Mouse (Mus musculus) midbrain, embryonic 14.5 days (tissue): ENCODE data around the gene Pgm5. TPM values are rescaled to one million over a fixed set of nuclear protein-coding genes. Genes with fewer than 3 reads are reported as not detected.

Source experiments
- ATAC-seq: fragments of 200-750 bp; cut with Nextera tagmentation; 2 replicates; pipeline ENCODE4 v1.8.0; 2017; ENCODE audit warnings: moderate number of reproducible peaks, moderate library complexity; ENCODE audit not compliant: low FRiP score, low TSS enrichment
- DNase-seq: peaks from one replicate; pipeline ENCODE4 v3.0.0-alpha.2; 2015
- H3K27ac ChIP-seq: fragments of 300-500 bp; sonication (generic); replicated peaks from 2 replicates; pipeline ENCODE4 v1.5.1; 2014; ENCODE audit warnings: mild to moderate bottlenecking, low read depth, low read length, moderate library complexity
- H3K27me3 ChIP-seq: fragments of 300-500 bp; sonication (generic); 2 replicates; pipeline ENCODE4 v1.6.1; 2014; ENCODE audit warnings: low read length, control low read depth, mixed read lengths; ENCODE audit not compliant: control insufficient read depth, insufficient read depth
- H3K36me3 ChIP-seq: fragments of 300-500 bp; sonication (generic); 2 replicates; pipeline ENCODE4 v1.6.1; 2014; ENCODE audit warnings: low read length, control low read depth; ENCODE audit not compliant: control insufficient read depth, insufficient read depth
- H3K4me1 ChIP-seq: fragments of 300-500 bp; sonication (generic); 2 replicates; pipeline ENCODE4 v1.6.1; 2014; ENCODE audit warnings: mild to moderate bottlenecking, antibody characterized with exemption, low read length, control low read depth; ENCODE audit not compliant: control insufficient read depth, insufficient read depth
- H3K4me2 ChIP-seq: fragments of 300-500 bp; sonication (generic); 2 replicates; pipeline ENCODE4 v1.6.1; 2014; ENCODE audit warnings: mild to moderate bottlenecking, low read length, moderate library complexity
- H3K4me3 ChIP-seq: fragments of 300-500 bp; sonication (generic); replicated peaks from 2 replicates; pipeline ENCODE4 v1.5.1; 2014; ENCODE audit warnings: low read depth, low read length
- H3K9ac ChIP-seq: fragments of 300-500 bp; sonication (generic); replicated peaks from 2 replicates; pipeline ENCODE4 v1.6.1; 2014; ENCODE audit warnings: mild to moderate bottlenecking, low read length, moderate library complexity
- H3K9me3 ChIP-seq: fragments of 300-500 bp; sonication (generic); 2 replicates; pipeline ENCODE4 v1.6.1; 2016; ENCODE audit warnings: low read length, control low read depth, mixed read lengths; ENCODE audit not compliant: control insufficient read depth
- WGBS: fragments of 180-500 bp; shearing (Covaris S2); extraction: QIAGEN DNeasy Blood & Tissue Kit; methylation state at CpG from one replicate; pipeline ENCODE4 v1.1.7; 2014; 5-methylcytosine and 5-hydroxymethylcytosine counted together
- polyA plus RNA-seq: library from polyadenylated mRNA; unstranded; fragments of >200 nt; fragmentation: Nextera tagmentation; extraction: Ambion mirVana; gene quantifications from 2 replicates; pipeline ENCODE4 v1.2.1, GENCODE M21; 2014

Pgm5 gene
- polyA plus RNA-seq, 1 experiment from 2014 or later = 0.91 TPM

DNA sequence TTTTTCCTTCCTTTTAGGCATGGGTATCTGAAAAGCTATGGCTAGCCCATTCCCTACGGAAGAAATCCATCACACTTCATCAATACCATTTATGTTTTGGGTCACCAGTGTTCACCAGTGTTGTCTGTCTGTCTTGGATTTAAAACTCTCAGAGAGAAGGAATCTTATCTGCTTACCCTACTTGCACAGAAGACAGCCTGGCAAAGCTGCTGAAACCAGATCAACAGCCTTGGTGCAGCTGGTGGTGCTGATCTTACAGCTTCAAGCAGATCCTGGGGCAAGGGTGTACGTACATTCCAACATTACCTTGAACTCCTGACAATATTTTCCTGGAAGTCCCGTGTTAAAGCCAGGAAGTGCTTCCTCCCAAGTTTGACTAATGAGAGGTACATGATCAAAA is 55.6 kb downstream of the Pgm5 start:
- WGBS = 92% methylated on average over 3 of the region's 3 CpGs
- Histone ChIP-seq H3K4me3 (no peak overlapping the region), H3K27me3 (peaks cover 6% of the 10 kb centered on the region; the same call in 1 of the 2 replicates), H3K4me2 (no peak overlapping the region), H3K27ac (no peak overlapping the region), H3K36me3 (no peaks in the 10 kb centered on the region), H3K4me1 (no peaks in the 10 kb centered on the region), H3K9me3 (no peaks in the 10 kb centered on the region), H3K9ac (no peak overlapping the region)
- no peak for DNase-seq
- no peak for ATAC-seq

DNA sequence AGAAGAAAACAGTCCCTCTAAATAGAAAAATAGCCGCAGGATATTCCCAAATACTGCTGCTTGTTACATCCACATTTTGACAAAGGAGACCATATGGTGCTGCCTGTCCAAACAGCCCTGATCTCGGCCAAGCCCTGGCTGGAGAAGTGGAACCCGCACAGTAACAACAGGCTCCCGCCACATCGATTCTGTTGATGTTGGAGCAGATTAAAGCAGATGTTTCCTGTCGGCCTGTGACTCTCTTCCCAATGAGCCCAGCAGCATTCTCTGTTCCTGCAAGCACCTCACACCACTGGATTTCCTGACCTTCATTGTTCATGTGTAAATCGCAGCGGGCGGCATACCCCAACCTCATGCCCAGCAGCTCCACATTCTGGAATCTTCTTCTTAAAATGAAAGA is 64.0 kb downstream of the Pgm5 start:
- Histone ChIP-seq H3K4me1 (no peaks in the 10 kb centered on the region), H3K36me3 (no peaks in the 10 kb centered on the region), H3K4me2 (no peak overlapping the region), H3K4me3 (no peak overlapping the region), H3K27me3 (no peaks in the 10 kb centered on the region), H3K9me3 (no peaks in the 10 kb centered on the region), H3K27ac (no peak overlapping the region), H3K9ac (no peak overlapping the region)
- 68% methylated on average over 9 of the region's 9 CpGs for WGBS
- no peak for ATAC-seq
- DNase-seq = no peak

DNA sequence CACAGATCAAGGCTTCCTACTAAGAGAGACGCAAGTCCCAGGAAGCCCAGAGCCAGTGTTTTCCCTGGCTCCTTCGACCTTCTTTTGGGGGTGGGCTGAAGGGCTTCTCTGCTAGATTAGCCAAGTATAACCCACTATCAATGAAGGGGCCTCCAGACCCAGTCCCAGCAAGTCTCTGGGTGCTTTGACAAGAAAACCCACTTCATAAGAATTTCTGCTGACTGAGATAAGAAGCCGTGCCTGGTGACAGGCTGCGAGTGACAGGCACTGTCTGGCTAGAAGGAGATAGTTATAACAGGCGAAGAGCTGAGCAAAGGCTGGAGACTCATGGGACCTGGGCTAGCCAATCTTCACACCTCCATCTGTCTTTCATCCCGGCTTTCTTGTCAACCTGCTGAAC is 67.3 kb downstream of the Pgm5 start:
- Histone ChIP-seq H3K9me3 (no peaks in the 10 kb centered on the region), H3K27me3 (no peaks in the 10 kb centered on the region), H3K27ac (no peak overlapping the region), H3K4me1 (no peaks in the 10 kb centered on the region), H3K4me2 (no peak overlapping the region), H3K4me3 (no peak overlapping the region), H3K36me3 (no peaks in the 10 kb centered on the region), H3K9ac (no peak overlapping the region)
- ATAC-seq (no peak), DNase-seq (no peak)
- WGBS = 65% methylated on average over 6 of the region's 6 CpGs

DNA sequence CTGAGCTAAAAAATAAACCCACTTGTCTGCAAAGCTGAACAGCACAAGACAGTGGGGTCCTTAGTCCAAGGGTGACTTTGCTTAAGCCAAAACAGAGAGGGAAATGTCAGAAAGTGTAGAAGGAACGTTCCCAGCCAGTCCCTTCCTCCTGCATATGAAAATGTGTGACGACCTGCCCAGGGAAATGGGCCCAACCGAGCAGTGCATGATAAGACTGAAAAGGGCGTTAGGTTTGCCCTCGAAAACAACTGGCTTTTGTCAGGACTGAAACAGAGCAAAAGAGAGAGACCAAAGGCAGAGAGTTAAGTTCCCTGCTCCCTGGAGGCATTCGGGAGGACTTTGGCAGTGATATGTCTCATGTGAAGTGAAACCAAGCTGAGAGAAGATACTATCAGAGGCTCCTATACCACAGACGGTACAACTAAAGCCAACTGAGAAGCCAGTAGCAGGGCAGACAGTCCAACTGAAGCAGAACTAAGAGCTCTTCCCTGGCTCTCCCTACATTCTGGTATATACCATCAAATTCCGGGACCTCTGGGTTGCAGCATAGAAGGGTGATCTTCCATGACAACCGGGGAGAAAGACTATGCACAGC is 68.0 kb downstream of the Pgm5 start:
- no peak overlapping the region for H3K4me3 ChIP-seq

DNA sequence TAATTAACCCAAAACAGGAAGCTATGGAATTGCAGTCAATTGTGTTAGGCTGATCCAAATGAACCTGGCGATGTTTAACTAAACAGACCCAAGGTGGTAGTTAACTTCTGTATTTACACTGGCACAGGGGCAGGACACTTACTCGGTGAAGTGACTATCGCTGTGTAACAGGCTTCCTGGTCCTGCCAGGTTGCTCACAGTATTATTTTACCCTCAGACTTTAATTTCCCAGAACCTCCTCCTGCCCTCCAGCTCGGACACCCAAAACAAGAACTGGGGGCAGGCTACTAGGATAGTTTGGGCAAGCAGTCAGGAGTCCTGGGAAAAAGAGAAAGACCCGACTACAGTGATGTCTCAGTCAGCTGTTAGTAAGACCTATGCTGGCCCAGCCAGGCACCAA is 68.8 kb downstream of the Pgm5 start:
- 88% methylated on average over 5 of the region's 5 CpGs for WGBS
- H3K4me3 ChIP-seq = no peak overlapping the region
- no peak for ATAC-seq
- no peaks in the 10 kb centered on the region for H3K27me3 ChIP-seq
- H3K4me1 ChIP-seq = no peaks in the 10 kb centered on the region
- H3K9ac ChIP-seq = no peak overlapping the region
- H3K4me2 ChIP-seq = no peak overlapping the region
- H3K36me3 ChIP-seq = no peaks in the 10 kb centered on the region
- H3K27ac ChIP-seq = no peak overlapping the region
- DNase-seq = no peak
- H3K9me3 ChIP-seq = no peaks in the 10 kb centered on the region

More for the DNA sequence above, 68.0 kb downstream of the Pgm5 start:
- no peak for ATAC-seq
- no peak for DNase-seq
- H3K36me3 ChIP-seq = no peaks in the 10 kb centered on the region
- no peaks in the 10 kb centered on the region for H3K4me1 ChIP-seq
- no peak overlapping the region for H3K27ac ChIP-seq
- no peak overlapping the region for H3K4me2 ChIP-seq
- H3K9me3 ChIP-seq = no peaks in the 10 kb centered on the region
- H3K27me3 ChIP-seq = no peaks in the 10 kb centered on the region
- 81% methylated on average over 9 of the region's 9 CpGs for WGBS
- no peak overlapping the region for H3K9ac ChIP-seq

DNA sequence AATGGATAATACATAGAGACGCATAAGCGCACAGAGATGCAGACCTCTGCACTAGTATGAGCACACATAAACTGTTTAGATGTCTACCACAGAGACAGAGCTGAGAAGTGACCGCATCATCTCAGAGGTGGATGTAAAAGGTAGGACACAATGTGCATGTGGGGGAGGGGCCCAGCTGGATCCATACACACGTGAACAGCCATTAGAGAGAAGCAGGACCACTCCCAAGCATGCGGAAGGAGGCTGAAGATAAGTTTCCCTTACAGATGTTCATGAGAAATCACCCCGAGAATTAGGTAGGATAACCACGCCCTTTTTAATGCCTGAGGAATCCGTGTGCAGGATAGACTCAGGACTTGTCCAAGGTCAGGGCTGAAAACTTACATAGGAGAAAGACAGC is 75.8 kb downstream of the Pgm5 start:
- Histone ChIP-seq H3K36me3 (no peaks in the 10 kb centered on the region), H3K27ac (no peak overlapping the region), H3K4me2 (no peak overlapping the region), H3K9ac (no peak overlapping the region), H3K4me1 (peaks cover 11% of the 10 kb centered on the region; the same call in 1 of the 2 replicates), H3K27me3 (no peaks in the 10 kb centered on the region), H3K9me3 (no peaks in the 10 kb centered on the region), H3K4me3 (no peak overlapping the region)
- no peak for DNase-seq
- no peak for ATAC-seq
- WGBS = 94% methylated on average over 8 of the region's 8 CpGs

DNA sequence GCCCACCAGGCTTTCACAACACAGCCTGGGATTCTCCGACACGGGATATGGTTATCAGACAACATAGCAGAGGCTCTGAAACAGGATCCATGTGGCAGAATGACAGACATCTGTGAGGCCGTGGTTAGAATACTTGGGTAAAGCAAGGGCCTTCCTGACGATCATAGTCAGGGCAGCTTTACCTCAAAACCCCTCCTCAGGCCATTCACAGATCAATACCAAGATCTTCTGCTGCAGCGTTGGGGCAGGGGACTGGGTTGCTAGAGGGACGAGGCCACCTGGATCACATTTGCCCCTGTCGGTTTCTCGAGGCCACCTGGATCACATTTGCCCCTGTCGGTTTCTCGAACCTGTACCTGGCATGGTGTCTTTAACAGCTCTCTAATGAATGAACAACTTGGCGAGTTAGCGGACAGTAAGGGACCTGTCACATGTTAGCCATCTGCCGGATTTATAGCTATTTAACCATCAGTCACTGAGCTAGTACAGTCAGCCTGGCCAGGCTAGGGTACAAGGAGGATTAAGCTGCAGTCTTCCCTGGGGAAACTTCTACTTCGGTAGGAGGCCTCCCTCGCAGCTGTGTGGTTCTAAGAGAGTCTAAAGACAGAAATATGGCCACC is 76.5 kb downstream of the Pgm5 start:
- Histone ChIP-seq H3K4me3 (no peak overlapping the region), H3K36me3 (no peaks in the 10 kb centered on the region), H3K9me3 (no peaks in the 10 kb centered on the region), H3K9ac (no peak overlapping the region), H3K27ac (no peak overlapping the region), H3K4me2 (no peak overlapping the region), H3K4me1 (peaks cover 15% of the 10 kb centered on the region; the same call in 1 of the 2 replicates), H3K27me3 (no peaks in the 10 kb centered on the region)
- DNase-seq = peak; percentile 8
- ATAC-seq = no peak
- WGBS = 72% methylated on average over 15 of the region's 15 CpGs

DNA sequence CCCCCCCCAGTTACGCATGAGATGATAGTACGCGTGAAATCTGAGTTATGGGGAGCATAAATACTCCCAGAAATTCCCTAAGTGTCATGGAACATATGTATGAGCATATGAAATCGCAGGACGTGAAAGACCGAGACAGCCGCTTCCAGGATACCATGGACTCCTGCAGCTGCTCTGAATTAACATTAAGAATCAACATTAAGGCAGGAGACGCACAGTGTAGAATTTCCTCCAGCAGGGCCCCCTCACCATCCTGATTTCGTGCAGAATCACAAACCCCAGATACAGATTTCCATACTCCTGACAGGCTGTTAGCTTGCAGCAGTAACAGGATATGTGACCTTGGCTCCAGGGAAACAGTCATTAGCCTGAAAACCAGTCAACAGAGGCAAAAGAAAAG is 77.9 kb downstream of the Pgm5 start:
- Histone ChIP-seq H3K36me3 (no peaks in the 10 kb centered on the region), H3K4me2 (no peak overlapping the region), H3K27me3 (no peaks in the 10 kb centered on the region), H3K4me3 (no peak overlapping the region), H3K27ac (no peak overlapping the region; the same call in 1 of the 2 replicates), H3K9me3 (no peaks in the 10 kb centered on the region), H3K4me1 (peaks cover 22% of the 10 kb centered on the region; the same call in 1 of the 2 replicates), H3K9ac (no peak overlapping the region)
- WGBS = 58% methylated on average over 9 of the region's 9 CpGs
- DNase-seq = peak; percentile 18
- no peak for ATAC-seq

DNA sequence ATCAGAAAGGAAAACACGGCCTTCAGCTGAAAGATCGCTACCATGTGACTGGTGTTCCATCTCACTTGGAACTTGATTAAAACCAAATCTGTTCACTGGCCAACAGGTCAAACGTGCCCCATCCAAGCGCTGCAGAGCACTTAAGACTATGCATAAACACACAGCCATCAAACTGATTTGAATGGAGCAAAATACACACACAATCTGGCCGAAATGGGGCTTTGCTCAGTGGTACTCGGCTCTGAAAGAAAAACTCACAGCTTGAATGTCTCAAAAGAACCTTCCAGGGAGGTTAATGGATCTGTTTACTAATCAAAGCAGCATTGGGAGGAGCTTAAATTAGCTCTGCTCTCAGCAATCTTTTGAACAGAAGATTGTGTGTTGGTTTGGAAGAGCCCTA is 81.7 kb downstream of the Pgm5 start:
- ATAC-seq = no peak
- peak; percentile 21 for DNase-seq
- Histone ChIP-seq H3K4me2 (no peak overlapping the region), H3K4me1 (peaks cover 22% of the 10 kb centered on the region; the same call in 1 of the 2 replicates), H3K27ac (no peak overlapping the region), H3K4me3 (no peak overlapping the region), H3K27me3 (no peaks in the 10 kb centered on the region), H3K9ac (no peak overlapping the region), H3K9me3 (no peaks in the 10 kb centered on the region), H3K36me3 (no peaks in the 10 kb centered on the region)
- 42% methylated on average over 6 of the region's 6 CpGs for WGBS
